Mouse (Mus musculus) central nervous system, embryonic 14 days (tissue): ENCODE measurements around the gene Zfp322a. TPM values are rescaled to one million over a fixed set of nuclear protein-coding genes. Genes with fewer than 3 reads are reported as not detected.

Source experiments
- polyA plus RNA-seq: library from polyadenylated mRNA; depleted of rRNA; stranded (reverse); fragments of >200 nt; gene quantifications from 2 replicates; pipeline ENCODE4 v1.2.3, GENCODE M21; 2012; rRNA removed

Zfp322a gene
- 22.2 and 24.3 TPM in 2 replicates for polyA plus RNA-seq

GRCm38 (mm10) chr13:23368583-23369420, at the start of gene Zfp322a:
TSS of gene Zfp322a (minus strand) at chr13:23369208.

Other genes starting within 250 kb of the Zfp322a start
- not detected in 2 replicates for gene Vmn1r218, start 236.1 kb downstream of the Zfp322a start, polyA plus RNA-seq
- not detected in 2 replicates for gene Vmn1r219, start 209.9 kb downstream of the Zfp322a start, polyA plus RNA-seq
- gene Vmn1r220, start 181.2 kb downstream of the Zfp322a start, polyA plus RNA-seq: not detected in 2 replicates
- not detected in 2 replicates for gene Vmn1r221, start 155.1 kb downstream of the Zfp322a start, polyA plus RNA-seq
- gene Vmn1r222, start 133.3 kb downstream of the Zfp322a start, polyA plus RNA-seq: not detected in 2 replicates
- not detected in 2 replicates for gene Vmn1r223, start 122.1 kb downstream of the Zfp322a start, polyA plus RNA-seq
- 8.5 and 9.1 TPM in 2 replicates for gene Abt1, start 54.7 kb upstream of the Zfp322a start, polyA plus RNA-seq
- gene Btn1a1, start 96.7 kb upstream of the Zfp322a start, polyA plus RNA-seq: 0.06 and 0.07 TPM in 2 replicates
- 0.04 and 0.11 TPM in 2 replicates for gene Btn2a2, start 119.6 kb upstream of the Zfp322a start, polyA plus RNA-seq
- gene Hist1h4h, start 161.8 kb upstream of the Zfp322a start, polyA plus RNA-seq: 14.7 and 20.5 TPM in 2 replicates
- 187 and 225 TPM in 2 replicates for gene Hist1h2af, start 164.7 kb upstream of the Zfp322a start, polyA plus RNA-seq
- gene Hist1h3g, start 166.2 kb upstream of the Zfp322a start, polyA plus RNA-seq: 16.6 and 25.3 TPM in 2 replicates
- gene Hist1h2bh, start 174.2 kb upstream of the Zfp322a start, polyA plus RNA-seq: 2.4 and 4.0 TPM in 2 replicates
- 2.5 and 3.5 TPM in 2 replicates for gene Hist1h3f, start 174.8 kb upstream of the Zfp322a start, polyA plus RNA-seq
- gene Hist1h4f, start 182.4 kb upstream of the Zfp322a start, polyA plus RNA-seq: 10.2 and 14.3 TPM in 2 replicates
- gene Hist1h1d, start 184.1 kb upstream of the Zfp322a start, polyA plus RNA-seq: 0.30 and 0.45 TPM in 2 replicates
- 20.2 and 31.1 TPM in 2 replicates for gene Hist1h3e, start 193.2 kb upstream of the Zfp322a start, polyA plus RNA-seq
- 9.2 and 10.5 TPM in 2 replicates for gene Hist1h2ae, start 202.0 kb upstream of the Zfp322a start, polyA plus RNA-seq
- gene Hist1h2bg, start 202.2 kb upstream of the Zfp322a start, polyA plus RNA-seq: 17.6 and 25.1 TPM in 2 replicates
- gene Hist1h2bf, start 205.0 kb upstream of the Zfp322a start, polyA plus RNA-seq: 7.5 and 10.9 TPM in 2 replicates
- gene Hist1h2ad, start 205.2 kb upstream of the Zfp322a start, polyA plus RNA-seq: 4.5 and 5.4 TPM in 2 replicates
- gene Hist1h3d, start 206.6 kb upstream of the Zfp322a start, polyA plus RNA-seq: 14.9 and 24.5 TPM in 2 replicates
- 6.8 and 9.8 TPM in 2 replicates for gene Hist1h4d, start 212.4 kb upstream of the Zfp322a start, polyA plus RNA-seq